Mouse (Mus musculus) layer of hippocampus, postnatal 14 days (tissue): ENCODE data around the gene Aqp8. TPM values are rescaled to one million over a fixed set of nuclear protein-coding genes. Genes with fewer than 3 reads are reported as not detected.
A peak's percentile ranks its signal among the peaks of the same experiment; 100 is the strongest.

Experiments
- DNase-seq, 2 experiments: peaks; one replicate each; pipeline ENCODE4 v3.0.0; 2021 to 2022; ENCODE audit warnings: low spot score in 2 of 2, mixed read lengths in 1 of 2
- total RNA-seq, 2 experiments: library from RNA; stranded (reverse); gene quantifications; 2 replicates each; pipeline ENCODE4 v1.2.3; 2021

Aqp8 gene
- total RNA-seq, 2 experiments from 2014 or later, result not detected

- DNase-seq, result no peak
Observed at GRCm38 (mm10) chr7:123467961-123468360, 5.9 kb downstream of the Aqp8 start.

GRCm38 (mm10) chr7:123487703-123488102, 25.6 kb downstream of the Aqp8 start:
- DNase-seq, result no peak

- peak in 1 of 2 experiments; percentile 36 for DNase-seq
Observed at GRCm38 (mm10) chr7:123499481-123500238, 37.6 kb downstream of the Aqp8 start.

GRCm38 (mm10) chr7:123500239-123501219, 38.4 kb downstream of the Aqp8 start, which contains the start of gene Zkscan2:
Zkscan2 (minus strand) TSS chr7:123500449.
- peak; percentile 92 to 94 for DNase-seq

- no peak for DNase-seq
Observed at GRCm38 (mm10) chr7:123503358-123503757, 41.3 kb downstream of the Aqp8 start.

GRCm38 (mm10) chr7:123507946-123508345, 45.9 kb downstream of the Aqp8 start:
- no peak for DNase-seq

Other genes starting within 250 kb of the Aqp8 start
- under 1 TPM; 0.16 to 0.19 TPM for gene Slc5a11, start 247.5 kb upstream of the Aqp8 start, total RNA-seq
- 10 to 100 TPM; 85.1 to 87.4 TPM for gene Lcmt1, start 92.5 kb upstream of the Aqp8 start, total RNA-seq
- 10 to 100 TPM; 20.0 to 22.6 TPM for gene Arhgap17, start 92.4 kb upstream of the Aqp8 start, total RNA-seq
- gene Zkscan2, start 38.2 kb downstream of the Aqp8 start, total RNA-seq, result 10 to 100 TPM; 16.0 to 22.8 TPM